Mouse (Mus musculus) erythroblast, embryonic 14.5 days (primary cell): Measurements from ENCODE around the gene Apba1.

ENCODE experiments used
- GATA1 ChIP-seq: IDR thresholded peaks from 2 replicates; pipeline ENCODE4 v1.6.1; 2012; ENCODE audit warnings: low read length, inconsistent platforms, mixed read lengths
- TAL1 ChIP-seq: IDR thresholded peaks from 3 replicates; pipeline ENCODE4 v1.6.1; 2012; ENCODE audit warnings: low read length, inconsistent platforms, mixed read lengths

DNA sequence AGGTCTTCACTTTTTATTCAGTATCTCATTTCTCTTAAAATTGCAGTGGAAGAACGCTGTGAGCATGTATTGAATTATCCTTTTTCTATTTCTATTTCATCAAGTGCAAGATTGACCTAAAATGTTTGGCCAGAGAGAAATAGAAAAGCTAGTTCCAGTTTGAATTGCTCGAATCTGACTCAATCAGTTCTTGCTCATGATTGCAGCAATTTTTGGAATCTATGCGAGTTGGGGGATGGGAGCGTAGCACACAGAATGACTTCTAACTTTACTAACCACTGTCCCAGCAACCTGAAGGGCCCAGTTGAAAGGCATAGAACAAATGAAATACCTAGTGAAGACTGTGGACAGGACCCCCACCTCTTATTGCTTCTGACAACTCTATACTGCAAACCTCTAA, 64.8 kb downstream of the Apba1 start:
- TF ChIP-seq GATA1, result no peak
- no peak for TF ChIP-seq TAL1
